Mouse (Mus musculus) testis, adult 2 months (tissue): ENCODE data around the gene Efcab3.

Experiments used
- CTCF ChIP-seq: fragments of 200-500 bp; IDR thresholded peaks from 2 replicates; pipeline ENCODE4 v1.5.1; 2012; ENCODE audit warnings: low read depth, mild to moderate bottlenecking, inconsistent platforms, low read length, moderate library complexity; ENCODE audit not compliant: control insufficient read depth, insufficient read depth, insufficient replicate concordance
- POLR2A ChIP-seq: fragments of 200-500 bp; IDR thresholded peaks from 2 replicates; pipeline ENCODE4 v1.6.1; 2012; ENCODE audit warnings: low read depth, mild to moderate bottlenecking, inconsistent platforms, low read length, moderate library complexity; ENCODE audit not compliant: control insufficient read depth

- no peak for TF ChIP-seq CTCF
- TF ChIP-seq POLR2A: no peak
These were observed 42.3 kb upstream of the Efcab3 start for GRCm38 (mm10) chr11:105021071-105021470.
